Mouse (Mus musculus) limb, embryonic 10.5 days (tissue): ENCODE measurements around the gene Stk17b. TPM values are rescaled to one million over a fixed set of nuclear protein-coding genes. Genes with fewer than 3 reads are reported as not detected.
"Not testable (repeated sequence)": the region's sequence is repeated elsewhere in the genome, so short reads cannot be mapped to it uniquely, and the experiment has no call there.

ENCODE experiments used
- DNase-seq: peaks from one replicate; pipeline ENCODE4 v3.0.0-alpha.2; 2017; ENCODE audit warnings: low spot score
- H3K27ac ChIP-seq: fragments of 300-500 bp; sonication (generic); 2 replicates; pipeline ENCODE4 v1.5.1; 2016; ENCODE audit warnings: mild to moderate bottlenecking
- H3K27me3 ChIP-seq: fragments of 300-500 bp; sonication (generic); 2 replicates; pipeline ENCODE4 v1.6.1; 2016; ENCODE audit warnings: low read depth, mild to moderate bottlenecking; ENCODE audit not compliant: poor library complexity, severe bottlenecking
- H3K36me3 ChIP-seq: fragments of 300-500 bp; sonication (generic); 2 replicates; pipeline ENCODE4 v1.6.1; 2016; ENCODE audit warnings: mild to moderate bottlenecking, moderate library complexity
- H3K4me1 ChIP-seq: fragments of 300-500 bp; sonication (generic); 2 replicates; pipeline ENCODE4 v1.6.1; 2016
- H3K4me3 ChIP-seq: fragments of 300-500 bp; sonication (generic); 2 replicates; pipeline ENCODE4 v1.5.1; 2016; ENCODE audit warnings: mild to moderate bottlenecking, moderate library complexity
- H3K9me3 ChIP-seq: fragments of 300-500 bp; sonication (generic); replicated peaks from 2 replicates; pipeline ENCODE4 v1.6.1; 2016; ENCODE audit warnings: mild to moderate bottlenecking
- WGBS: fragments of 180-500 bp; shearing (Covaris S2); methylation state at CpG from one replicate; pipeline ENCODE4 v1.1.7; 2016; 5-methylcytosine and 5-hydroxymethylcytosine counted together
- polyA plus RNA-seq: library from polyadenylated mRNA; unstranded; fragments of >200 nt; fragmentation: Nextera tagmentation; extraction: Ambion mirVana; gene quantifications from 2 replicates; pipeline ENCODE4 v1.2.1, GENCODE M21; 2016

Gene Stk17b
- polyA plus RNA-seq, 1 experiment from 2014 or later: 7.8 TPM

DNA sequence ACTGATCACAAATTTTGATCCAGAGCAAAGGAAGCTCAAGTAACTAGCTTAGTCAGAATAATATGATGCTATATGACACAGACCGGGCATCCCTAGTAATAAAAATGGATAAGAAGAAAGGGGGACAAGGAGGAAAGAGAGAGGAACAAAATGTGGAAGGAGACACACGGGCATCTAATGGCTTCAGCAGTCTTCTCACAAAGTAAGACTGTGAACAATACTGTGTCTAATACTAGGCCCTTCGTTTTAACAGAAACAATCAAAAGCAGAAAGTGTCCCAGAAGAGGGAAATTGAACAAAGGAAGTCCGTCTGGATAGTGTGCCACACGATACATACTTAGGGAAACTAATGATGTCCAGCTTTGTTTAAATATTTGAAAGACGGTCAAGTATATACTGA, 10.0 kb downstream of the Stk17b start:
- no peaks in the 10 kb centered on the region for H3K4me1 ChIP-seq
- no peaks in the 10 kb centered on the region for H3K36me3 ChIP-seq
- WGBS: 92% methylated on average over 6 of the region's 6 CpGs
- no peak for DNase-seq
- no peaks in the 10 kb centered on the region for H3K9me3 ChIP-seq
- no peak overlapping the region for H3K27ac ChIP-seq
- no peaks in the 10 kb centered on the region for H3K27me3 ChIP-seq
- H3K4me3 ChIP-seq: no peak overlapping the region

DNA sequence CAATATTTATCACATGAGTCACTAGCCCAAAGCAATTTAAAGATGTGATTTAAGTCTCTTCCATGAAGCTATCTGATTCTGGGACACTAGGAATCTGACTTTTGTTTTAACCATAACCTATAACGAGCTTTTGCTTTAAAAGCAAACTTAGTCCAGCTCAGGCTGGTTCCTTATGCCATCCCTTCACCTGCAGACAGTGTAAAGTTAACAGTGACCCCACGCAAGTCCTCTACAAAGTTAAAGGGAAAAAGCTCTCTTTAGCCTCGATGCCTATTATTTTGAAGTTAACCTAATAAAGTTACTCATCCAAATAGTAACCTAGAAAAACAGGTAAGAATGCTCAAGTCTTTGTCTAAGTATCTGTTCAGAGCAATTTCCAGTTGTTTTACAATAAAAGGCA, 10.5 kb downstream of the Stk17b start:
- Histone ChIP-seq H3K4me3 (no peak overlapping the region), H3K4me1 (no peaks in the 10 kb centered on the region), H3K27ac (no peak overlapping the region), H3K27me3 (no peaks in the 10 kb centered on the region), H3K9me3 (no peaks in the 10 kb centered on the region), H3K36me3 (no peaks in the 10 kb centered on the region)
- 90% methylated on average over 3 of the region's 3 CpGs for WGBS
- no peak for DNase-seq

DNA sequence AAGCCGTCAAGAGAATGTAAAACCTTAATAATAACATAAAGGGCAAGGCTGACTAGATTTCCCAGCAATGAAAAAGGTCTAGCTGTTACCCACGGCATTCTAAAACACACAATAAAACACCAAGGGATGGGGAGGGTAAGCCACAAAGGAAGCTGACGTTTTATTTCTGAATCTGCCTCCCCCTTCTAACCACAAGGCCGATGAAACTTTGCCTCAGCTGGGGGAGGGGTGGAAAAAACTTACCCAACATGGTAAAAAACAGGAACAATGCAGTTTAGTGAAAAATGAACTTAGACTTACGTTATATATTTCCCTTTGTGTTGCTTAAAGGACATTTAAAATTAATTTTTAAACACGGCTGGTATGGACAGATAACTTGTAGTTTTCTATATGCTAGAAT, 11.0 kb downstream of the Stk17b start:
- WGBS: 79% methylated on average over 6 of the region's 6 CpGs
- DNase-seq: no peak
- Histone ChIP-seq H3K27me3 (no peaks in the 10 kb centered on the region), H3K36me3 (no peaks in the 10 kb centered on the region), H3K9me3 (no peaks in the 10 kb centered on the region), H3K27ac (no peak overlapping the region), H3K4me3 (no peak overlapping the region), H3K4me1 (no peaks in the 10 kb centered on the region)

DNA sequence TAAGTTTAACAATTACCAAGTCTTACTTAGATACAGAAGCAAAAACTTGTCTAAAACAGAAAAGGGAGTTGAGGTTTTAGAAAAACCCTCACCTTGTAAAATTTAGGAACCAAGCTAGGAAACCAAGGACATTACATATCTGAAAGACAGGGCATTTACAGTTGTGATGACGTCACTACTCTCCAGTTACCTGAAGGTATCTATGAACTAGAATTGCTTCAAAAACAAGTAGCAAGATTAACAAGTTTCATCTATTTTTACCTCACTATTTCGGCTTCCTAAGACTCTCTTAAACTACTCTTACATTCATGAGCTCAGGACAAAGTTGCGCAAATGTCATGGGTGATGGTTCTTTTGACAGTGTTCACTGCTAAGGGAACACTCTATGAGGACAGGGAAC, 12.1 kb downstream of the Stk17b start:
- DNase-seq: no peak
- no peak overlapping the region for H3K27ac ChIP-seq
- WGBS: 95% methylated on average over 3 of the region's 3 CpGs

DNA sequence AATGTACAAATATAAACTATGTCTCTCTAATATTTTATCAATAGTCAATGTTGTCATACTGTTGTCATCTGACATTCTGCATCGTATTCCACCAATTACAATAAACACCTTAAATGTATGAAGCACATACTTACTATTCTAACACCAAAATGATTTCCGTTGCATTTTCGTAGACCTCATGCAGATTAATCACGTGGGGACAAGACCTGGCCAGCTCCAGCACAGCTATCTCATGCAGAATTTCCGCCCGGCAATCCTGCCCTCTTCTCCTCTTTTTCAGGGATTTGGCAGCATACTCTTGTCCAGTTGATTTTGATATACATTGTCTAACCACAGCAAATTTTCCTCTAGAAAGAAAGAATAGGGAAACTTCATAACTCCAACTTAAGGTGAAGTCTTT, 13.5 kb downstream of the Stk17b start:
- 92% methylated on average over 6 of the region's 6 CpGs for WGBS
- no peaks in the 10 kb centered on the region for H3K4me1 ChIP-seq

More for the DNA sequence above, 12.1 kb downstream of the Stk17b start:
- H3K4me1 ChIP-seq: no peaks in the 10 kb centered on the region
- H3K4me3 ChIP-seq: no peak overlapping the region
- H3K36me3 ChIP-seq: no peaks in the 10 kb centered on the region
- H3K27me3 ChIP-seq: no peaks in the 10 kb centered on the region
- no peaks in the 10 kb centered on the region for H3K9me3 ChIP-seq

DNA sequence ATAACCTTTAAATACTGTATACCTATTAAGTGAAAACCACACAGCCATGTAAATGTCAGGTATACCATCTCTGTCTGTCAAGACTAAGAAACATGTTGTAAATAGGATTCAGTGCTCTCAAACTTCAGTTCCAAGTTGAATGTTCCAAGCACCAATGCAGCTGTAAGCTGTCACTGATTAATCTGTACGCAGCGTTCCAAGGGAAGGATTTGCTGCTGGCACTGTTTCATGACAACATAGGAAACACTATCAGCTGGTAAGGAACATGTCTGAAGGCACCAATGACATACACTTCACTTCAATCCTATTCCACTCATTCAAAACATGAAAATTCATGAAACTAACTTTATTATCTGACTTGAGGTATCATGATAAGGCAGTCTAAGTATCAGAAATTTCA, 18.9 kb downstream of the Stk17b start:
- H3K4me1 ChIP-seq: no peaks in the 10 kb centered on the region
- no peak overlapping the region for H3K27ac ChIP-seq
- no peaks in the 10 kb centered on the region for H3K27me3 ChIP-seq
- H3K9me3 ChIP-seq: no peaks in the 10 kb centered on the region
- H3K4me3 ChIP-seq: no peak overlapping the region
- 95% methylated on average over 2 of the region's 2 CpGs for WGBS
- DNase-seq: no peak
- H3K36me3 ChIP-seq: no peaks in the 10 kb centered on the region

More for the DNA sequence above, 13.5 kb downstream of the Stk17b start:
- no peak overlapping the region for H3K4me3 ChIP-seq
- no peaks in the 10 kb centered on the region for H3K36me3 ChIP-seq
- no peak for DNase-seq
- no peaks in the 10 kb centered on the region for H3K27me3 ChIP-seq
- no peak overlapping the region for H3K27ac ChIP-seq
- no peaks in the 10 kb centered on the region for H3K9me3 ChIP-seq

DNA sequence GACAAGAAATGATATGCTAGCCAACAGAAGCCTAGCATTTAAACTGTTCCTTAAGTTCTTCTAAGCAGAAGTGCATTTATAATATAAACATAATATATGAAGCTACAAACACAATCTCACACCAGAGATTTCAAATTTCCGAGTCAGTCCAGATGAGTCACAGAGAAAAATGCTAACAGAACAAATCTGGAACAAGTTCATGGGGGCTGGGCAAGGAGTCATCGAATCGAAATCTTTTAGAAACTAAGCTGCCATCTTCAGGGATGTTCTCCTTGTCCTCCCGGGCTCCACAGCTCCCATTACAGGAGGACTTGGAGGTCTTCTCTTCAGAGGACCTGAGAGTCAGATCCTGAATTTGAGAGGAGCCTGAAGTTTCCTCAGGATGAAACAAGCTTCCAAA, 27.7 kb downstream of the Stk17b start:
- Histone ChIP-seq H3K4me3 (no peak overlapping the region), H3K36me3 (peaks cover 2% of the 10 kb centered on the region; the same call in 1 of the 2 replicates), H3K4me1 (no peaks in the 10 kb centered on the region), H3K27ac (no peak overlapping the region), H3K9me3 (no peaks in the 10 kb centered on the region), H3K27me3 (no peaks in the 10 kb centered on the region)
- DNase-seq: no peak
- WGBS: 91% methylated on average over 4 of the region's 4 CpGs

DNA sequence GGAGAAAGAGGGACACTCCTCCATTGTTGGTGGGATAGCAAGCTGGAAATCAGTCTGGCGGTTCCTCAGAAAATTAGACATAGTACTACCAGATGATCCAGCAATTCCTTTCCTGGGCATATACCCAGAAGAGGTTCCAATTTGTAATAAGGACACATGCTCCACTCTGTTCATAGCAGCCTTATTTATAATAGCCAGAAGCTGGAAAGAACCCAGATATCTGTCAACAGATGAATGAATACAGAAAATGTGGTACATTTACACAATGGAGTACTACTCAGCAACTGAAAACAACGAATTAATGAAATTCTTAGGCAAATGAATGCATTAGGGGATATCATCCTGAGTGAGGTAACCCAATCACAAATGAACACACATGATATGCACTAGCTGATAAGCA, 31.5 kb downstream of the Stk17b start:
- 92% methylated on average over 2 of the region's 2 CpGs for WGBS
- not testable (repeated sequence) for H3K36me3 ChIP-seq, H3K9me3 ChIP-seq, DNase-seq, H3K4me3 ChIP-seq, H3K27me3 ChIP-seq, H3K27ac ChIP-seq, H3K4me1 ChIP-seq

DNA sequence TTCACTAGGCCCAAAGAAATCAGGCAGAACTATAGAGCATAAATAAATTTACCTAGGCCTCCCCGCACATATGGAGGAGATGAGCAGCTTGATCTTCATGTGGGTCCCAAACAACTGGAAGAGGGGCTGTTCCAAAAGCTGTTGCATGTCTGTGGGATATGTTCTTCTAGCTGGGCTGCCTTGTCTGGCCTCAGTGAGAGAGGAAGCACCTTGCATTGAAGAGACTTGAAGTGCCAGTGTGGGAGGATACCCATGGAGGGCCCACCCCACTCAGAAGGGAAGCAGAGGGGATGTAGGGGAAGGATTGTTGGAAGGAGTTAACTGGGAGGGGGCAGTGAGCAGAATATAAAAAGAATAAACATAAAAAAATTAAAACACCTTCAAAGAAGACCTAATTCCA, 33.9 kb downstream of the Stk17b start:
- no peak for DNase-seq
- H3K9me3 ChIP-seq: no peaks in the 10 kb centered on the region
- 71% methylated on average over 1 of the region's 1 CpGs for WGBS

DNA sequence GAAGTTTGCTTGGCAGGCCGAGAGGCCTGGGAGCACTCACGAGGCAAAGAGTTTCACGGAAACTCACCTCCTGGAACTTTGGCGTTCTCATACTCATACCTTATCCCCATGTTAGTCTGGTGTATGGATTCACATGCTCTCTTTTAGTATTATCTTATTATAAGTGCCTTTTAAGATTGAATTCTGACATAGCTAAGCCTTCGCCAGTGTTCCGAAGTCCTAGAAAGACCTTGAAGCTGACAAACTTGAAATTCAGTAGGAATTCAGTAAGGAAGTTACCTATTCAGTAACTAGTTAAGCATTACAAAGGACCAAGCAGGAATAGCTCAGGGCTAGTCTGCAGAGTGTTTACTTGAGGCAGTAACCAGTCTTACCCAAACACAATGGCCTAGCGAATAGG, 34.3 kb downstream of the Stk17b start:
- not testable (repeated sequence) for H3K4me3 ChIP-seq, H3K36me3 ChIP-seq, DNase-seq, H3K4me1 ChIP-seq, H3K27ac ChIP-seq, H3K9me3 ChIP-seq, H3K27me3 ChIP-seq
- WGBS: 85% methylated on average over 7 of the region's 7 CpGs

More for the DNA sequence above, 33.9 kb downstream of the Stk17b start:
- Histone ChIP-seq H3K27ac (no peak overlapping the region), H3K36me3 (no peaks in the 10 kb centered on the region), H3K4me1 (no peaks in the 10 kb centered on the region), H3K4me3 (no peak overlapping the region), H3K27me3 (no peaks in the 10 kb centered on the region)

DNA sequence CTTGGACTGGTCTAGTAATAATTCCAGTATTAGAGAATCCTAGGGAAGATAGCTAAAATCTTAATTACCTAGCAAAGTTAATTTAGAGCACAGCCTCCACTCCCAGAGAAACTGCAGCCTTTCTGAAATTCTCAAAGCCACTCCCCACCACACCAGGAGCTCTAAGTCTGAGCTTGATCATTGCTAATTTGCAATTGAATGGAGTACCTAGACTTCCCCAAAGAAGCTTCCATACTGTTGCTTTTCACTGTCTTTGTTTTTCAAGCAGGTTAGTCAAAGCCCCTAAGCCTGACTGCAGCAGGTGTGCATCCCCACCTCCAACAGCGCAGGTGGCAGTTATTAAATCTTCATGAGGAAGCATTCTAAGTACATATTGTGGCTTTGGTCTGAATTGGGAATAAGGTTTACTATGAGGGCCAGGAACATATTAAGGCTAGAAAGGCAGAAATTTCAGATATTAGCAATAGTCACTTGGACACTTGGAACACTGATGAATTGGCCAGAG, 35.1 kb downstream of the Stk17b start:
- H3K27ac ChIP-seq, H3K9me3 ChIP-seq, H3K4me1 ChIP-seq, H3K36me3 ChIP-seq, DNase-seq, H3K27me3 ChIP-seq, H3K4me3 ChIP-seq: not testable (repeated sequence)
- WGBS: 76% methylated on average over 1 of the region's 1 CpGs

DNA sequence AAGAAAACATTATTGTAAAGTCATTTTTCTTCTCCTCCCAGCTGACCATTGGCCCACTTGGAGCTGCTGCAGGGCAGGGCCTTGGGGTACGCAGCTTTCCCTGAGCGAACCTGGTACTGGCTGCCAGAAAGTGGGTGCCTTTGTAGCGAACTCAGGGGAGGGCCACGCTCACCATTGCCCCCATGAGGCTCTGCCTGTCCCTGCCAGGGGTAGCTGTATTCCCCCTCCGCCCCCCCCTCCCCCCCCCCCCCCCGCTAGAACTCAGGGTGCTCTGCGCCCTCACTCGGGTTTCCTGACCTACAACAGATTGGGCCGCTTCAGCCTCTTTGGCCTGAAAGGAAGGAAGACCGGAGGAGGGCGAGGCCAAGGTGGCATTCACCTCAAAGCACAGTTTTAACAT, 36.5 kb downstream of the Stk17b start:
- Histone ChIP-seq H3K27me3 (no peaks in the 10 kb centered on the region), H3K36me3 (no peaks in the 10 kb centered on the region), H3K4me3 (no peak overlapping the region), H3K4me1 (no peaks in the 10 kb centered on the region), H3K27ac (no peak overlapping the region), H3K9me3 (no peaks in the 10 kb centered on the region)
- 18% methylated on average over 9 of the region's 11 CpGs for WGBS
- no peak for DNase-seq

DNA sequence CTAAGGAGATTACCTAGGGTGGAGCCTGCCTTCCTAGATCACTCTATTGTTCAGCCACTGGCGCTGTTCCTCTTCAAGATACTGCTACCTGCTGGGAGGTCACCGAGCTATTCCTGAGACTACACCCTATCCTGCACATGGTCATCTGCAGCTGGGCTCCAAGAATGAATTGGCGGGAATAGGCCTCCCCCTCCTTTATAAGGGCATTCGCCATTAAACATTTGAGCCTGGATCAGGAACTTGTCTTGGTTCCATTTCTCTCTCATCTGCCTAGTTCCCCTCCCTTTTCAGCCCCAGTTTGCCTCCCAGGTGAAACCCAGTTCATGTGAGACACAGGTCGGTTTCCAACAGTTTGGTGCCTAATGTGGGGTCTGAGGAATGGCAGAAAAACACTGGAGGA, 39.0 kb downstream of the Stk17b start:
- H3K27ac ChIP-seq: no peak overlapping the region
- H3K9me3 ChIP-seq: no peaks in the 10 kb centered on the region
- H3K36me3 ChIP-seq: no peaks in the 10 kb centered on the region
- H3K4me1 ChIP-seq: no peaks in the 10 kb centered on the region
- no peaks in the 10 kb centered on the region for H3K27me3 ChIP-seq
- H3K4me3 ChIP-seq: no peak overlapping the region
- DNase-seq: no peak
- 87% methylated on average over 5 of the region's 5 CpGs for WGBS

DNA sequence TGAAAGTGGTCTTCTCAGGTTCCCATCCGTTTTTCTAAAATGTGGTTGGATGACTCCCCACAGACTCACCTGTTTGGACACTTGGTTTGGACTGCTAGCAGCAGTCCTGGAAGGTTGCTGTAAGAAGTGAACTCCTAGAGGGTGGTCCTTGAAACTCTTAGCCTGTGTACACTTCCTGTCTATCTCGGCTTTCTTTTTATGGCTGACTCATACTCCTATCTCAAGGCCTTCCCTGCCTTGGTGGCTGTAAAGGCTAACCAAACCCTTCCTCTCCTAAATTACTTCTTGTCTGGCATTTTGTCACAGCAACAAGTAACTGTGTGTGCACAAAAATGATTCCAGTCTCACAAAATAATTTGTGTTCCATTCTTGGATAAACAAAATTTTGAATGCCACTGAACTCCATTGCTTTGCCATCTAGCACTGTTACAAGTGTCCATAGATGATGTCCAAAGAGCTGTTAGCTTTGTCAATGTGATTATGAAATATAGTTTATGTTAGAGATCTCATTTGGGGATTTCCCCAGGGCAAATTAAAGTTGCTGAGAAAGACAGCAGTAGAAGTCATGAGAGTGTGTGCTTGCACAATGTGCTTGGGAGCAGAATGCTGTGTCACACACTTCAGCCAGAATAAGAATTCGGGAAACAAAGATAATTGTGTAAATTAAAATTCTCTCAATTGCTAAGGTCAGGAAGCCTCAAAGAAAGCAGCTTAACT, 43.1 kb downstream of the Stk17b start:
- no peak for DNase-seq
- WGBS: 82% methylated on average over 3 of the region's 3 CpGs
- Histone ChIP-seq H3K9me3 (no peaks in the 10 kb centered on the region), H3K27ac (no peak overlapping the region), H3K36me3 (no peaks in the 10 kb centered on the region), H3K27me3 (no peaks in the 10 kb centered on the region), H3K4me1 (no peaks in the 10 kb centered on the region), H3K4me3 (no peak overlapping the region)
